Mouse (Mus musculus): ENCODE measurements around the gene Otub2. TPM values are rescaled to one million over a fixed set of nuclear protein-coding genes. Genes with fewer than 3 reads are reported as not detected.

Gene Otub2
- total RNA-seq (2014; fragmentation: Nextera tagmentation) (10.4 and 11.9 TPM in 2 replicates), total RNA-seq (2017) (3.0 and 7.1 TPM in 2 replicates)

- peak; percentile 93 for ATAC-seq (replicated peaks; ENCODE audit: low FRiP score, low TSS enrichment, poor library complexity, severe bottlenecking)
These were observed at the start of gene Otub2 for GRCm38 (mm10) chr12:103388505-103389347. Otub2 (plus strand) TSS chr12:103388682.

- ATAC-seq (replicated peaks; ENCODE audit: low FRiP score, low TSS enrichment, poor library complexity, severe bottlenecking) = no peak
These were observed 47.3 kb upstream of the Otub2 start for GRCm38 (mm10) chr12:103341212-103341611.

- peak; percentile 40; the same call in 1 of the 2 replicates for ATAC-seq (replicated peaks; ENCODE audit: low FRiP score, low TSS enrichment, poor library complexity, severe bottlenecking)
These were observed 45.0 kb upstream of the Otub2 start for GRCm38 (mm10) chr12:103343456-103343855.

- no peak for ATAC-seq (replicated peaks; ENCODE audit: low FRiP score, low TSS enrichment, poor library complexity, severe bottlenecking)
These were observed 43.5 kb upstream of the Otub2 start for GRCm38 (mm10) chr12:103344934-103345333.

GRCm38 (mm10) chr12:103346945-103347344, 41.5 kb upstream of the Otub2 start:
- ATAC-seq (replicated peaks; ENCODE audit: low FRiP score, low TSS enrichment, poor library complexity, severe bottlenecking) = no peak

GRCm38 (mm10) chr12:103347406-103347805, 41.1 kb upstream of the Otub2 start:
- ATAC-seq (replicated peaks; ENCODE audit: low FRiP score, low TSS enrichment, poor library complexity, severe bottlenecking) = no peak

GRCm38 (mm10) chr12:103348506-103348905, 40.0 kb upstream of the Otub2 start:
- ATAC-seq (replicated peaks; ENCODE audit: low FRiP score, low TSS enrichment, poor library complexity, severe bottlenecking) = peak; percentile 79

GRCm38 (mm10) chr12:103352735-103353134, 35.7 kb upstream of the Otub2 start:
- no peak for ATAC-seq (replicated peaks; ENCODE audit: low FRiP score, low TSS enrichment, poor library complexity, severe bottlenecking)

GRCm38 (mm10) chr12:103353538-103353937, 34.9 kb upstream of the Otub2 start:
- peak; percentile 78 for ATAC-seq (replicated peaks; ENCODE audit: low FRiP score, low TSS enrichment, poor library complexity, severe bottlenecking)

- ATAC-seq (replicated peaks; ENCODE audit: low FRiP score, low TSS enrichment, poor library complexity, severe bottlenecking) = no peak
These were observed 32.6 kb upstream of the Otub2 start, which contains the start of gene Asb2 for GRCm38 (mm10) chr12:103355746-103356414. Asb2 (minus strand) TSS chr12:103356001.

- no peak for ATAC-seq (replicated peaks; ENCODE audit: low FRiP score, low TSS enrichment, poor library complexity, severe bottlenecking)
These were observed 32.1 kb upstream of the Otub2 start for GRCm38 (mm10) chr12:103356415-103356748.

- no peak for ATAC-seq (replicated peaks; ENCODE audit: low FRiP score, low TSS enrichment, poor library complexity, severe bottlenecking)
These were observed 30.3 kb upstream of the Otub2 start for GRCm38 (mm10) chr12:103358216-103358615.

GRCm38 (mm10) chr12:103358951-103359801, 29.3 kb upstream of the Otub2 start:
- ATAC-seq (replicated peaks; ENCODE audit: low FRiP score, low TSS enrichment, poor library complexity, severe bottlenecking) = no peak

- ATAC-seq (replicated peaks; ENCODE audit: low FRiP score, low TSS enrichment, poor library complexity, severe bottlenecking) = no peak
These were observed 27.7 kb upstream of the Otub2 start for GRCm38 (mm10) chr12:103360812-103361211.

GRCm38 (mm10) chr12:103361539-103362307, 26.8 kb upstream of the Otub2 start:
- no peak for ATAC-seq (replicated peaks; ENCODE audit: low FRiP score, low TSS enrichment, poor library complexity, severe bottlenecking)

GRCm38 (mm10) chr12:103362336-103362735, 26.1 kb upstream of the Otub2 start:
- ATAC-seq (replicated peaks; ENCODE audit: low FRiP score, low TSS enrichment, poor library complexity, severe bottlenecking) = 0 out of 2 replicates have a peak, but pooled peaks have one; percentile 22

- ATAC-seq (replicated peaks; ENCODE audit: low FRiP score, low TSS enrichment, poor library complexity, severe bottlenecking) = no peak
These were observed 21.3 kb upstream of the Otub2 start for GRCm38 (mm10) chr12:103367171-103367570.

- peak; percentile 76 for ATAC-seq (replicated peaks; ENCODE audit: low FRiP score, low TSS enrichment, poor library complexity, severe bottlenecking)
These were observed 20.7 kb upstream of the Otub2 start for GRCm38 (mm10) chr12:103367620-103368325.

All from megakaryocyte-erythroid progenitor cell, adult 5-6 weeks (primary cell).